Mouse (Mus musculus): Measurements from ENCODE around the gene Efl1.
A peak's percentile ranks its signal among the peaks of the same experiment; 100 is the strongest.
"Not testable (repeated sequence)": the region's sequence is repeated elsewhere in the genome, so short reads cannot be mapped to it uniquely, and the experiment has no call there.

Gene Efl1

DNA sequence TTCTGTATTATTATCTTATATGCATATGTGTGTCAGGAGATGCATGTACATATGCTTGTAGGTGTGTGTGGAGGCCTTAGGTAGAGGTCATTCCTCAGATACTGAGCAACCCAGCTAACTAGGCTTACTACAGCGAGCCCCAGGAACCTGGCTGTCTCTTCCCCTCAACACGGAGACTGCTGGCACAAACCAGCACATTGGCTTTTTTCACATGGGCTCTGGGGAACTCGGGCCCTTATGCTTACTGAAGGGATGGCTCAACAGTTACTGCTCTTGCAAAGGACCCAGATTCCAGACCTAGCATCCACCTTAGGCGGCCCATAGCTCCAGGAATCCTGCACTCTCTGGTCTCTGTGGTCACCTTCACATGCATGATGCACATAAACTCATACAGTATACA is 110.7 kb downstream of the Efl1 start:
- DNase-seq (ENCODE audit: low spot score): no peak

GRCm38 (mm10) chr7:82764951-82765350 is 116.5 kb downstream of the Efl1 start:
- DNase-seq (ENCODE audit: low spot score): no peak

GRCm38 (mm10) chr7:82766623-82767022 is 118.2 kb downstream of the Efl1 start:
- no peak for DNase-seq (ENCODE audit: low spot score)

- DNase-seq (ENCODE audit: low spot score): no peak
Measured at GRCm38 (mm10) chr7:82770207-82770606, 121.8 kb downstream of the Efl1 start.

DNA sequence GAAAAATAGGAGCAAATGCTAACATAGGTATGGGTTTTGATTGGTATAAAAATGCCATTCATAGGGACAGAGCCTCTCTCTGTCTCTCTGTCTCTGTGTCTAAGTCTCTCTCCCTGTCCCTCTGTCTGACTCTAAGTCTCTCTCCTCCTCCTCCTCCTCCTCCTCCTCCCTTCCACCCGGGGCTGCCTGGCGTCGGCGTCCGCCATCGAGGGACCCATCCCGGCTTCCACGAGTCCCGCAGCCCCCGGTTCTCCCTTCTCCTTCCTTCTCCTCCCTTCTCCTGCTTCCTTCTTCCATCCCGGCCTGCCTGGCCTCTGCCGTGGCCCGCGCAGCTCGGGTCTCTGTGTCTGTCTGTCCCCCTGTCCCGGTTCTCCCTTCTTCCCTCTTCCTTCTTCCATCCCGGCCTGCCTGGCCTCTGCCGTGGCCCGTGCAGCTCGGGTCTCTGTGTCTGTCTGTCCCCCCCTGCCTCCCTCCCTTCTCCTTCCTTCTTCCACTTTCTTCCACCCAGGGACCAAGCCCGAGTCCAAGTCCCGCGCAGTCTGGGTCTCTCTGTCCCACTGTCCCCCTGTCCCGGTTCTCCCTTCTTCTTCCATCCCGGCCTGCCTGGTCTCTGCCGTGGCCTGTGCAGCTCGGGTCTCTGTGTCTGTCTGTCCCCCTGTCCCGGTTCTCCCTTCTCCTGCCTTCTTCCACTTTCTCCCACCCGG is 122.7 kb downstream of the Efl1 start:
- not testable (repeated sequence) for DNase-seq (ENCODE audit: low spot score)

DNA sequence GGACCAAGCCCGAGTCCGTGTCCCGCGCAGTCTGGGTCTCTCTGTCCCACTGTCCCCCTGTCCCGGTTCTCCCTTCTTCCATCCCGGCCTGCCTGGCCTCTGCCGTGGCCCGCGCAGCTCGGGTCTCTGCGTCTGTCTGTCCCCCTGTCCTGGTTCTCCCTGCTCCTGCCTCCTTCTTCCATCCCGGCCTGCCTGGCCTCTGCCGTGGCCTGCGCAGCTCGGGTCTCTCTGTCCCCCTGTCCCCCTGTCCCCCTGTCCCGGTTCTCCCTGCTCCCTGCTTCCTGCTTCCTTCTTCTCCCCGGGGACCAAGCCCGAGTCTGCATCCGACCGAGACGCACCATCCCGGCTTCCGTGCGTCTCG is 123.2 kb downstream of the Efl1 start:
- DNase-seq (ENCODE audit: low spot score): not testable (repeated sequence)

- DNase-seq (ENCODE audit: low spot score): no peak
Measured at GRCm38 (mm10) chr7:82772481-82772880, 124.1 kb downstream of the Efl1 start.

DNA sequence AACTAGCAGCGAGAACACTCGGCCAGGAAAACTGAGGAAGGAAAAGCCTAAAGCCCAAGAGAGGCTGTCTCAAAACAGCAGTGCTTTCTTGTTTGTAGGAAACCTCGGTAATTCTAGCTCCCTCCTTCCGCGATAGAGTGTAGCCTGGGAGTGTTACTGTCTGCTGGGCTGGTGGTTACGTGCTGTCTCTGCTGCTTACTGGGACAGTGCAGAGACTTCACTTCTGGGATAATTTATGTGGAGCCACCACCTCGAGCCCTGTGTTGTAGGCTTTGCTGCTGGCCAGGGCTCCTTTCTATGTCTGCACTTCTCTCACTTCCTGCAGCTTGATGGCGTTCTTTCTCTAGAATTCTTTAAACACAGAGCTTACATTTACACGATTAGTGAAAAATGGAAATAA is 124.7 kb downstream of the Efl1 start:
- DNase-seq (ENCODE audit: low spot score): no peak

DNA sequence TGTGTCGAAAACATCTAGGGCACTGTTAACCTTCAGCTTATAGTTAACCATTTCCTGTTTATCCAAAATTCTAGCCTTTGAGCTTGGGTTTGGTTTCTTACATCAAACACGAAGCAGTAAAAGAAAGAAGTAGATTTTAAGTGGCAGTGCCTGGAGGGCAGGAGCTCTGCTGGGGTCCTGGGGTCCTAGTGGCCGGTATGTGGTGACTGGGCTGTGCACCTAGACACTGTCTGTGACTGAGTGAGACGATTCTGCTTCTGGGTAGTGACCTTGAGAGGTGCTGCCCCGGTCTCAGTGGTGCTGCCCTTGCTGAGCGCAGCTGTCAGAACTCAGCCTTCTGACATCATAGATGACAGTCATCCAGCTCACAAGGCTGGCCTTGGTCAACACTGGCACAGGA is 125.5 kb downstream of the Efl1 start:
- no peak for DNase-seq (ENCODE audit: low spot score)

- DNase-seq (ENCODE audit: low spot score): no peak
Measured at GRCm38 (mm10) chr7:82775090-82775489, 126.7 kb downstream of the Efl1 start.

DNA sequence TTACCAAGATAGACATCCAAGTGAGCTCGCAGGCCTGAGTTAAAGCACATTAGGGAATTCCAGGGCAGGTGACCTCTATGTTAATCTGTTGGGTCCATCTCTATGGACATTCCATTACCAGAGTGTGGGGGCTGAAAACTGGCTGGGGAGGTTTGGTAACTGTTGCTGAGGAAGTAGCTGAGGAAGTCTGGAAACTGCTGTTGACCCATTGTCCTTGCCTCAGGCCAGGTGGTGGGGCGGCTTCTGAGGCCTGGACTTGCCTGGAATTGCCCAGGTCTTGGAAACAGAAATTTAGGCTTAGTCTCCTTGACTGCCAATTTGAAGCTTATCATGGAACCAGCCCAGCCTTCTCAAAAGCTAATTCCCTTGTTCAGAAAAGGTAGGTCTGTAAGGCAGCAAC is 134.7 kb downstream of the Efl1 start:
- DNase-seq (ENCODE audit: low spot score): no peak

DNA sequence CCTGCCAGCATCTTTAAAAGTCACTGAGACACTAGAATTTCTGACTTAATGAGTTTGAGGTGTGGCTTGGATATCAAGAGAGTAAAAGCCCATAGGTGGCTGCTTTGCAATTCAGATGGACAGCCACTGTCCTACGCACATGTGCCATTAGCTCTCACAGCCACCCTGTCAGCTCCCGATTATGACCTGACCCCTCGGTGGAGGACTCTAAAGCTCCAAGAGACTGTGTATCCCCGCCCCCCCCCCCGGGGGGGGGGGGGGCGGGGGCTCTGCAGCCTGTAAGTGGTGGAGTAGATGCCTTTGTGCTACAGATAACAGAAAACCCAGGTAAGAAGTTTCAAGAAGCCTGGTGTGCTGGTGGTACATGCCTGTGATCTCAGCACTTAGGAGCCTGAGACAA is 135.3 kb downstream of the Efl1 start:
- DNase-seq (ENCODE audit: low spot score): no peak

- no peak for DNase-seq (ENCODE audit: low spot score)
Measured at GRCm38 (mm10) chr7:82785335-82785934, 137.0 kb downstream of the Efl1 start.

GRCm38 (mm10) chr7:82785970-82786647 is 137.7 kb downstream of the Efl1 start:
- DNase-seq (ENCODE audit: low spot score): peak; percentile 23

GRCm38 (mm10) chr7:82792644-82793043 is 144.2 kb downstream of the Efl1 start:
- no peak for DNase-seq (ENCODE audit: low spot score)

- no peak for DNase-seq (ENCODE audit: low spot score)
Measured at GRCm38 (mm10) chr7:82793111-82793510, 144.7 kb downstream of the Efl1 start.

DNA sequence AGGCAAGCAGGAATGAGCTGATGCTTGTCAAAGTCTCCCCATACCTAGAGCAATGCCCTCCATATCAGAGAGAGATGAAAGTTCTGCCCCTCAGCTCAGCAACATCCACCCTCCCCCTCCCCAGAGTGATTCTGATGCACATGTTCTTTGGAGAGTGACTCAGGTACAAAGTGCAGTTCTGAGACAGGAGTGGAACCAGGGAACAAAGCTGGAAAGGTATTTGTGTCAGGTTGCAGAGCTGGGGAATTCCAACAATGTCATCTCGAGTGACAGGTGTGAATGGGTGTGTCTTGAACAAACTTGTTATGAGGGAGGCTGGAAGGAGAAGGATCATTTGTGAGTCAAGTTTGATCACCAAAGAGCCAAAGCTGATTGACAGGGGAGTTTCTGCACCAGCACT is 146.1 kb downstream of the Efl1 start:
- DNase-seq (ENCODE audit: low spot score): no peak

DNA sequence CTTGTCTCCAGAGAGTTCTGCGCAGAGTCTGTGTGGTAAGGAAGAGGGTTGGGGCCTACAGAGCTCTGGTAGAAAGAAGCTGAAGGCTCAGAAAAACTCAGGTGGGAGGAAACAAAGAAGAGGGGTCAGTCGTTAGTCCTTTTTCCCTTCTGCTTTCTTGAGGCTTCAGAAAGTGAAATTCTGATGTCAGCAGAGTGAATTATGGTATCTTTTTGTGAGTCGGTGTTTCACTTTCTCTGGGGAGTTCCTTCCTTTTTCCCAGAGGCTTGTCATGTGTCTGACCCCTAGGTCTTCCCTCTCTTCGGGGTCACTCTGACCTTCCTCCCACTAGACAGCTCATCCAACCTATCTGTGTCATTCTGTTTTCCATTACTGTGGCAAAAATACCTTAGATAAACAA is 153.8 kb downstream of the Efl1 start:
- DNase-seq (ENCODE audit: low spot score): no peak

GRCm38 (mm10) chr7:82808257-82808656 is 159.8 kb downstream of the Efl1 start:
- peak; percentile 29 for DNase-seq (ENCODE audit: low spot score)

- no peak for DNase-seq (ENCODE audit: low spot score)
Measured at GRCm38 (mm10) chr7:82809126-82809525, 160.7 kb downstream of the Efl1 start.

- DNase-seq (ENCODE audit: low spot score): no peak
Measured at GRCm38 (mm10) chr7:82810799-82811139, 162.4 kb downstream of the Efl1 start.

GRCm38 (mm10) chr7:82811140-82811851 is 162.9 kb downstream of the Efl1 start:
- DNase-seq (ENCODE audit: low spot score): no peak
